Mouse (Mus musculus) limb, embryonic 12.5 days (tissue): ENCODE data around the gene Gm11444. TPM values are rescaled to one million over a fixed set of nuclear protein-coding genes. Genes with fewer than 3 reads are reported as not detected.

Experiments
- ATAC-seq: fragments of 200-750 bp; cut with Nextera tagmentation; 2 replicates; pipeline ENCODE4 v1.8.0; 2017; ENCODE audit warnings: low read depth, moderate TSS enrichment; ENCODE audit not compliant: insufficient number of reproducible peaks, insufficient read depth, low FRiP score, low TSS enrichment
- H3K27ac ChIP-seq: fragments of 300-500 bp; sonication (generic); 2 replicates; pipeline ENCODE4 v1.5.1; 2016; ENCODE audit warnings: mild to moderate bottlenecking, moderate library complexity
- H3K27me3 ChIP-seq: fragments of 300-500 bp; sonication (generic); 2 replicates; pipeline ENCODE4 v1.6.1; 2016; ENCODE audit warnings: mild to moderate bottlenecking, moderate library complexity
- H3K36me3 ChIP-seq: fragments of 300-500 bp; sonication (generic); 2 replicates; pipeline ENCODE4 v1.6.1; 2016; ENCODE audit warnings: mild to moderate bottlenecking, moderate library complexity
- H3K4me1 ChIP-seq: fragments of 300-500 bp; sonication (generic); replicated peaks from 2 replicates; pipeline ENCODE4 v1.6.1; 2016
- H3K4me2 ChIP-seq: fragments of 300-500 bp; sonication (generic); 2 replicates; pipeline ENCODE4 v1.6.1; 2016; ENCODE audit warnings: mild to moderate bottlenecking, moderate library complexity
- H3K4me3 ChIP-seq: fragments of 300-500 bp; sonication (generic); replicated peaks from 2 replicates; pipeline ENCODE4 v1.5.1; 2016; ENCODE audit warnings: mild to moderate bottlenecking
- H3K9ac ChIP-seq: fragments of 300-500 bp; sonication (generic); replicated peaks from 2 replicates; pipeline ENCODE4 v1.6.1; 2016; ENCODE audit warnings: mild to moderate bottlenecking, moderate library complexity
- H3K9me3 ChIP-seq: fragments of 300-500 bp; sonication (generic); 2 replicates; pipeline ENCODE4 v1.6.1; 2016; ENCODE audit warnings: mild to moderate bottlenecking, moderate library complexity
- WGBS: fragments of 180-500 bp; shearing (Covaris S2); methylation state at CpG from one replicate; pipeline ENCODE4 v1.1.7; 2016; 5-methylcytosine and 5-hydroxymethylcytosine counted together
- polyA plus RNA-seq: library from polyadenylated mRNA; unstranded; fragments of >200 nt; fragmentation: Nextera tagmentation; extraction: Ambion mirVana; gene quantifications from 2 replicates; pipeline ENCODE4 v1.2.1, GENCODE M21; 2016

The Gm11444 gene
- polyA plus RNA-seq: not detected in 2 replicates

GRCm38 (mm10) chr11:85850233-85850632 is at the start of gene Gm11444:
TSS of gene Gm11444 (minus strand) at chr11:85850333.
- Histone ChIP-seq H3K9me3 (peaks cover 4% of the 10 kb centered on the region; the same call in 1 of the 2 replicates), H3K36me3 (no peaks in the 10 kb centered on the region), H3K4me2 (peak within 1 kb of the TSS; percentile 52; the same call in 1 of the 2 replicates), H3K27ac (no peak within 1 kb of the TSS), H3K4me1 (no peaks in the 10 kb centered on the region; the same call in none of the 2 replicates), H3K4me3 (no peak within 1 kb of the TSS), H3K27me3 (peaks cover 14% of the 10 kb centered on the region; the same call in 1 of the 2 replicates), H3K9ac (no peak within 1 kb of the TSS)
- 91% methylated on average over 6 of the region's 6 CpGs for WGBS
- ATAC-seq: no peak

GRCm38 (mm10) chr11:85896335-85896985 is 46.3 kb upstream of the Gm11444 start:
- 23% methylated on average over 11 of the region's 13 CpGs for WGBS
- Histone ChIP-seq H3K4me1 (peaks cover 78% of the 10 kb centered on the region), H3K27ac (peak overlapping the region; percentile 92), H3K4me2 (peak overlapping the region; percentile 80), H3K36me3 (peaks cover 41% of the 10 kb centered on the region), H3K9me3 (no peaks in the 10 kb centered on the region), H3K27me3 (peaks cover 45% of the 10 kb centered on the region), H3K4me3 (peak overlapping the region; percentile 44), H3K9ac (peak overlapping the region; percentile 73; the same call in 1 of the 2 replicates)
- peak; percentile 89 for ATAC-seq

- Histone ChIP-seq H3K27me3 (peaks cover 58% of the 10 kb centered on the region), H3K9ac (peak overlapping the region; percentile 73), H3K27ac (peak overlapping the region; percentile 92), H3K36me3 (peaks cover 25% of the 10 kb centered on the region), H3K9me3 (no peaks in the 10 kb centered on the region), H3K4me3 (peak overlapping the region; percentile 44), H3K4me2 (peak overlapping the region; percentile 80), H3K4me1 (peaks cover 91% of the 10 kb centered on the region)
- WGBS: 3% methylated on average over 43 of the region's 43 CpGs
- ATAC-seq: no peak
These were observed 44.8 kb upstream of the Gm11444 start for GRCm38 (mm10) chr11:85894731-85895545.

- no peak for ATAC-seq
- Histone ChIP-seq H3K9me3 (no peaks in the 10 kb centered on the region), H3K36me3 (peaks cover 17% of the 10 kb centered on the region), H3K4me2 (peak overlapping the region; percentile 80), H3K27ac (peak overlapping the region; percentile 92), H3K4me3 (peak overlapping the region; percentile 44), H3K27me3 (peaks cover 62% of the 10 kb centered on the region), H3K9ac (peak overlapping the region; percentile 73), H3K4me1 (peaks cover 87% of the 10 kb centered on the region)
- whole genome bisulfite sequencing: 1% methylated on average over 3 of the region's 3 CpGs
These were observed 44.0 kb upstream of the Gm11444 start for GRCm38 (mm10) chr11:85894136-85894530.

GRCm38 (mm10) chr11:85893400-85894135 is 43.4 kb upstream of the Gm11444 start:
- H3K9ac ChIP-seq: peak overlapping the region; percentile 73
- no peaks in the 10 kb centered on the region for H3K9me3 ChIP-seq
- peaks cover 12% of the 10 kb centered on the region for H3K36me3 ChIP-seq
- peak overlapping the region; percentile 92 for H3K27ac ChIP-seq
- H3K4me2 ChIP-seq: peak overlapping the region; percentile 80
- H3K4me1 ChIP-seq: peaks cover 85% of the 10 kb centered on the region
- peaks cover 68% of the 10 kb centered on the region for H3K27me3 ChIP-seq
- H3K4me3 ChIP-seq: peak overlapping the region; percentile 44
- WGBS: 9% methylated on average over 13 of the region's 13 CpGs
- no peak for ATAC-seq

- 0 out of 2 replicates have a peak, but pooled peaks cover 4% of the 10 kb centered on the region for H3K36me3 ChIP-seq
- H3K4me3 ChIP-seq: peak overlapping the region; percentile 64
- H3K4me2 ChIP-seq: peak overlapping the region; percentile 80
- peaks cover 81% of the 10 kb centered on the region for H3K4me1 ChIP-seq
- 3% methylated on average over 6 of the region's 6 CpGs for WGBS
- H3K27ac ChIP-seq: peak overlapping the region; percentile 94
- no peaks in the 10 kb centered on the region for H3K9me3 ChIP-seq
- H3K9ac ChIP-seq: peak overlapping the region; percentile 95
- no peak for ATAC-seq
- H3K27me3 ChIP-seq: peaks cover 72% of the 10 kb centered on the region
These were observed 42.6 kb upstream of the Gm11444 start for GRCm38 (mm10) chr11:85892771-85893170.

GRCm38 (mm10) chr11:85891692-85892040 is 41.5 kb upstream of the Gm11444 start:
- Histone ChIP-seq H3K4me2 (peak overlapping the region; percentile 80), H3K27me3 (peaks cover 72% of the 10 kb centered on the region), H3K27ac (peak overlapping the region; percentile 94), H3K4me3 (peak overlapping the region; percentile 64), H3K4me1 (peaks cover 72% of the 10 kb centered on the region), H3K36me3 (no peaks in the 10 kb centered on the region), H3K9me3 (no peaks in the 10 kb centered on the region), H3K9ac (peak overlapping the region; percentile 95)
- 11% methylated on average over 2 of the region's 2 CpGs for WGBS
- ATAC-seq: no peak

GRCm38 (mm10) chr11:85891010-85891691 is 41.0 kb upstream of the Gm11444 start:
- Histone ChIP-seq H3K4me2 (peak overlapping the region; percentile 80), H3K27me3 (peaks cover 75% of the 10 kb centered on the region), H3K4me1 (peaks cover 70% of the 10 kb centered on the region), H3K9me3 (no peaks in the 10 kb centered on the region), H3K27ac (peak overlapping the region; percentile 94), H3K36me3 (no peaks in the 10 kb centered on the region), H3K4me3 (peak overlapping the region; percentile 64), H3K9ac (peak overlapping the region; percentile 95)
- no peak for ATAC-seq
- WGBS: 3% methylated on average over 13 of the region's 13 CpGs

GRCm38 (mm10) chr11:85890563-85890845 is 40.4 kb upstream of the Gm11444 start:
- peak overlapping the region; percentile 64 for H3K4me3 ChIP-seq

GRCm38 (mm10) chr11:85889730-85890562 is 39.8 kb upstream of the Gm11444 start:
- Histone ChIP-seq H3K4me1 (peaks cover 67% of the 10 kb centered on the region), H3K4me3 (peak overlapping the region; percentile 64), H3K9ac (peak overlapping the region; percentile 95), H3K4me2 (peak overlapping the region; percentile 80), H3K27ac (peak overlapping the region; percentile 94), H3K27me3 (peaks cover 83% of the 10 kb centered on the region), H3K36me3 (no peaks in the 10 kb centered on the region), H3K9me3 (no peaks in the 10 kb centered on the region)
- 4% methylated on average over 47 of the region's 47 CpGs for WGBS
- peak; percentile 37; the same call in 1 of the 2 replicates for ATAC-seq

More at GRCm38 (mm10) chr11:85890563-85890845, 40.4 kb upstream of the Gm11444 start:
- H3K4me1 ChIP-seq: peaks cover 70% of the 10 kb centered on the region
- H3K27me3 ChIP-seq: peaks cover 80% of the 10 kb centered on the region
- ATAC-seq: no peak
- H3K36me3 ChIP-seq: no peaks in the 10 kb centered on the region
- H3K9ac ChIP-seq: peak overlapping the region; percentile 95
- peak overlapping the region; percentile 94 for H3K27ac ChIP-seq
- 4% methylated on average over 13 of the region's 13 CpGs for WGBS
- no peaks in the 10 kb centered on the region for H3K9me3 ChIP-seq
- H3K4me2 ChIP-seq: peak overlapping the region; percentile 80
